Mouse (Mus musculus) brain, embryonic 18.5 days (tissue): Measurements from ENCODE around the gene Thrap3.
"Not testable (repeated sequence)": the region's sequence is repeated elsewhere in the genome, so short reads cannot be mapped to it uniquely, and the experiment has no call there.

ENCODE experiments used
- DNase-seq: peaks from one replicate; pipeline ENCODE4 v3.0.0-alpha.2; 2012; ENCODE audit warnings: low read depth, low spot score

Gene Thrap3

GRCm38 (mm10) chr4:126219540-126219939 lies 17.0 kb upstream of the Thrap3 start:
- not testable (repeated sequence) for DNase-seq

- no peak for DNase-seq
Measured at GRCm38 (mm10) chr4:126217771-126218170, 15.2 kb upstream of the Thrap3 start.

GRCm38 (mm10) chr4:126207081-126207480 lies 4.5 kb upstream of the Thrap3 start:
- no peak for DNase-seq

GRCm38 (mm10) chr4:126205386-126205785 lies 2.8 kb upstream of the Thrap3 start:
- no peak for DNase-seq

- DNase-seq, result no peak
Measured at GRCm38 (mm10) chr4:126204661-126205230, 2.2 kb upstream of the Thrap3 start.

- DNase-seq, result no peak
Measured at GRCm38 (mm10) chr4:126204016-126204415, 1.5 kb upstream of the Thrap3 start.

GRCm38 (mm10) chr4:126203336-126203895 lies 856 bp upstream of the Thrap3 start:
- DNase-seq, result no peak

- no peak for DNase-seq
Measured at GRCm38 (mm10) chr4:126201514-126202302, 852 bp downstream of the Thrap3 start.

- no peak for DNase-seq
Measured at GRCm38 (mm10) chr4:126200656-126201055, 1.9 kb downstream of the Thrap3 start.

GRCm38 (mm10) chr4:126200036-126200435 lies 2.5 kb downstream of the Thrap3 start:
- no peak for DNase-seq

GRCm38 (mm10) chr4:126199556-126199955 lies 3.0 kb downstream of the Thrap3 start:
- no peak for DNase-seq

- no peak for DNase-seq
Measured at GRCm38 (mm10) chr4:126197485-126197884, 5.1 kb downstream of the Thrap3 start.

- DNase-seq, result no peak
Measured at GRCm38 (mm10) chr4:126194916-126195315, 7.6 kb downstream of the Thrap3 start.

GRCm38 (mm10) chr4:126194216-126194615 lies 8.3 kb downstream of the Thrap3 start:
- DNase-seq, result no peak

GRCm38 (mm10) chr4:126190636-126191035 lies 11.9 kb downstream of the Thrap3 start:
- DNase-seq, result no peak

GRCm38 (mm10) chr4:126187096-126187495 lies 15.5 kb downstream of the Thrap3 start:
- DNase-seq, result no peak

- no peak for DNase-seq
Measured at GRCm38 (mm10) chr4:126183034-126183433, 19.5 kb downstream of the Thrap3 start.

GRCm38 (mm10) chr4:126181170-126181957 lies 21.2 kb downstream of the Thrap3 start:
- DNase-seq, result no peak

GRCm38 (mm10) chr4:126175980-126176379 lies 26.6 kb downstream of the Thrap3 start:
- not testable (repeated sequence) for DNase-seq

- no peak for DNase-seq
Measured at GRCm38 (mm10) chr4:126173800-126174199, 28.8 kb downstream of the Thrap3 start.

GRCm38 (mm10) chr4:126170737-126171136 lies 31.8 kb downstream of the Thrap3 start:
- not testable (repeated sequence) for DNase-seq

- DNase-seq, result no peak
Measured at GRCm38 (mm10) chr4:126168851-126169250, 33.7 kb downstream of the Thrap3 start.
